Mouse (Mus musculus) kidney, embryonic 14.5 days (tissue): ENCODE results near the gene Msi2. TPM values are rescaled to one million over a fixed set of nuclear protein-coding genes. Genes with fewer than 3 reads are reported as not detected.

Experiments used
- ATAC-seq: fragments of 200-750 bp; cut with Nextera tagmentation; 2 replicates; pipeline ENCODE4 v1.8.0; 2017; ENCODE audit warnings: moderate number of reproducible peaks, mild to moderate bottlenecking, moderate TSS enrichment, moderate library complexity; ENCODE audit not compliant: low FRiP score, low TSS enrichment
- H3K27ac ChIP-seq: fragments of 300-500 bp; sonication (generic); 2 replicates; pipeline ENCODE4 v1.5.1; 2014; ENCODE audit warnings: low read depth, mild to moderate bottlenecking, low read length, moderate library complexity, mixed read lengths
- H3K27me3 ChIP-seq: fragments of 300-500 bp; sonication (generic); 2 replicates; pipeline ENCODE4 v1.6.1; 2014; ENCODE audit warnings: mild to moderate bottlenecking, low read length; ENCODE audit not compliant: control insufficient read depth, insufficient read depth
- H3K36me3 ChIP-seq: fragments of 300-500 bp; sonication (generic); 2 replicates; pipeline ENCODE4 v1.6.1; 2014; ENCODE audit warnings: low read length, mixed read lengths; ENCODE audit not compliant: control insufficient read depth, insufficient read depth
- H3K4me1 ChIP-seq: fragments of 300-500 bp; sonication (generic); 2 replicates; pipeline ENCODE4 v1.6.1; 2014; ENCODE audit warnings: low read length, mixed read lengths; ENCODE audit not compliant: control insufficient read depth, insufficient read depth
- H3K4me2 ChIP-seq: fragments of 300-500 bp; sonication (generic); replicated peaks from 2 replicates; pipeline ENCODE4 v1.6.1; 2014; ENCODE audit warnings: low read depth, mild to moderate bottlenecking, low read length
- H3K4me3 ChIP-seq: fragments of 300-500 bp; sonication (generic); 2 replicates; pipeline ENCODE4 v1.5.1; 2014; ENCODE audit warnings: mild to moderate bottlenecking, low read length
- H3K9ac ChIP-seq: fragments of 300-500 bp; sonication (generic); 2 replicates; pipeline ENCODE4 v1.6.1; 2014; ENCODE audit warnings: low read depth, mild to moderate bottlenecking, low read length, moderate library complexity
- H3K9me3 ChIP-seq: fragments of 300-500 bp; sonication (generic); 2 replicates; pipeline ENCODE4 v1.6.1; 2016; ENCODE audit warnings: low read length; ENCODE audit not compliant: control insufficient read depth
- WGBS: fragments of 180-500 bp; shearing (Covaris S2); extraction: QIAGEN DNeasy Blood & Tissue Kit; methylation state at CpG from one replicate; pipeline ENCODE4 v1.1.7; 2014; 5-methylcytosine and 5-hydroxymethylcytosine counted together
- polyA plus RNA-seq: library from polyadenylated mRNA; unstranded; fragments of >200 nt; fragmentation: Nextera tagmentation; extraction: Ambion mirVana; gene quantifications from 2 replicates; pipeline ENCODE4 v1.2.1, GENCODE M21; 2014

Msi2 gene
- polyA plus RNA-seq, 1 experiment from 2014 or later = 30.8 TPM

DNA sequence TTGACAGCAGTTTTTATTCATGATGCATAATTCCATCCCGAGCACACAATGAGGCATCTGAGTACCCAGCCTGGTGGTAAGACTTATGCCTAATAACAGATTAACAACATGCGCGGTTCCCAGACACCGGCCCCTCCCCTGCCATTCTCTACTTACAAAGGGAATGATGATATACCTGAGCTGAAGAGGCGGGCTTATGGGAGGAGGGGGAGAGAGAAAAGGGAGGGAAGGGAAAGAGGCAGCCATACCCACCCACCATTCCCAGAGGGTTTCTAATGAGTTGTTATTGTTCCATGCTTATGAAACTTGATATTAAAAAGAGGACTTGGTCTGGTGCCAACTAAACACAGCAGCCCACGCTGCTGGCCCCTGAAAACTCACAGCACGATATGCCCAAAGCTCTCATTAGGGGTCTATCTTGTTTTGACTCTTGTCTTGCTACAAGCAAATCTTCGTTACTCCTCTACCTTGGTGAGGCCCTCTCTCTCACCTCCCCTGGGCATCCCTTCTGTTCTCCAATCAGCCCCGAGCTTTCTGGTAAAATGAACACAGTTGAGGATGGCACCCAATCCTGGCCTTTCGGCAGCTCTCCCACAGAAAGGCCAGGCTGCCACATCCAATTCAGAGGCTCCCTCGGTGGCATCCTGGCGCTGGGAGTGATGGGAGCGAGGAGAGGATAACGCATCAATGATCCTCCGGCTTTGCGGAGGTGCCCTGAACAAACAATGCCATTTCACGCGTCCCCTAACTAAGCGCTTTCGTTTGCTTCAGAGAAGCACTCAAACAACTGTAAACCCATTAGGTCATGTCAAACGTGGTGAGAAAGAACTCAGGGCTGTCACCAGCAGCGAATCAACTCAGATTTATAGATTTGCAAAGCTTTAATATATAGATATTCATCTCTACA lies 286.7 kb downstream of the Msi2 start:
- Histone ChIP-seq H3K36me3 (no peaks in the 10 kb centered on the region), H3K27ac (no peak overlapping the region), H3K9ac (no peak overlapping the region), H3K4me2 (no peak overlapping the region), H3K4me3 (no peak overlapping the region), H3K9me3 (0 out of 2 replicates have a peak, but pooled peaks cover 2% of the 10 kb centered on the region), H3K4me1 (peaks cover 11% of the 10 kb centered on the region), H3K27me3 (no peaks in the 10 kb centered on the region)
- no peak for ATAC-seq
- 56% methylated on average over 22 of the region's 22 CpGs for WGBS

GRCm38 (mm10) chr11:88430292-88430691 lies 288.0 kb downstream of the Msi2 start:
- 0 out of 2 replicates have a peak, but pooled peaks cover 2% of the 10 kb centered on the region for H3K9me3 ChIP-seq
- H3K4me3 ChIP-seq = no peak overlapping the region
- H3K27me3 ChIP-seq = no peaks in the 10 kb centered on the region
- peaks cover 24% of the 10 kb centered on the region for H3K4me1 ChIP-seq
- no peak for ATAC-seq
- no peak overlapping the region for H3K9ac ChIP-seq
- H3K36me3 ChIP-seq = no peaks in the 10 kb centered on the region
- H3K27ac ChIP-seq = no peak overlapping the region
- no peak overlapping the region for H3K4me2 ChIP-seq
- WGBS = 92% methylated on average over 8 of the region's 8 CpGs

- Histone ChIP-seq H3K4me3 (no peak overlapping the region), H3K36me3 (no peaks in the 10 kb centered on the region), H3K27me3 (no peaks in the 10 kb centered on the region), H3K9ac (no peak overlapping the region), H3K4me2 (no peak overlapping the region), H3K27ac (no peak overlapping the region), H3K4me1 (peaks cover 28% of the 10 kb centered on the region), H3K9me3 (0 out of 2 replicates have a peak, but pooled peaks cover 2% of the 10 kb centered on the region)
- no peak for ATAC-seq
- WGBS = 96% methylated on average over 6 of the region's 6 CpGs
Measured at GRCm38 (mm10) chr11:88429680-88430079, 288.6 kb downstream of the Msi2 start.

DNA sequence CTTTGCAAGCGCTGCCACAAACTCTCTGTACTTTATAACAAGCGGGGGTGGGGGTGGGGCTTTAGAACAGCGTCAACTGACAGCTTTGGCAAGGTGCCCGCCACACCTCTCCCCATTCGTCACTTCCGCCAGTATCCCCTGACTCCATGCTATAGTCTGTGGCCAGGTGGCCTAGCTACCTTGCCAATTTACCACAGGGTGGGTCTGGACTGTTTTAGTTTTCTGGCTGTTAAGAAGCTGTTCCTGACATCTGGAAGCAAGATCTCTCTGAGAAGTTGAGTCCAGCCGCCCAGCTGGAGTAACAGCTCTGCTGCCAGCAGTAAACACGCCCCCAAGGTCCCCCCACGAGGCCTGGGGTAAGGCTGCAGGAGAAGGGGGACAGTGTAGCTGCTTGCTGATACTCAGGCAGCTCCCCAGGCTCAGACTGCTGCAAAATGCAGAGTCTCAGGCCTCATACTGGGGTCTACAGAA lies 292.6 kb downstream of the Msi2 start:
- 41% methylated on average over 9 of the region's 9 CpGs for WGBS
- Histone ChIP-seq H3K9ac (0 out of 2 replicates have a peak overlapping the region, but pooled peaks have one; percentile 7), H3K4me2 (no peak overlapping the region), H3K4me3 (no peak overlapping the region), H3K9me3 (0 out of 2 replicates have a peak, but pooled peaks cover 2% of the 10 kb centered on the region), H3K27me3 (no peaks in the 10 kb centered on the region), H3K36me3 (no peaks in the 10 kb centered on the region), H3K4me1 (peaks cover 43% of the 10 kb centered on the region), H3K27ac (peak overlapping the region; percentile 42; the same call in 1 of the 2 replicates)
- peak; percentile 48 for ATAC-seq

DNA sequence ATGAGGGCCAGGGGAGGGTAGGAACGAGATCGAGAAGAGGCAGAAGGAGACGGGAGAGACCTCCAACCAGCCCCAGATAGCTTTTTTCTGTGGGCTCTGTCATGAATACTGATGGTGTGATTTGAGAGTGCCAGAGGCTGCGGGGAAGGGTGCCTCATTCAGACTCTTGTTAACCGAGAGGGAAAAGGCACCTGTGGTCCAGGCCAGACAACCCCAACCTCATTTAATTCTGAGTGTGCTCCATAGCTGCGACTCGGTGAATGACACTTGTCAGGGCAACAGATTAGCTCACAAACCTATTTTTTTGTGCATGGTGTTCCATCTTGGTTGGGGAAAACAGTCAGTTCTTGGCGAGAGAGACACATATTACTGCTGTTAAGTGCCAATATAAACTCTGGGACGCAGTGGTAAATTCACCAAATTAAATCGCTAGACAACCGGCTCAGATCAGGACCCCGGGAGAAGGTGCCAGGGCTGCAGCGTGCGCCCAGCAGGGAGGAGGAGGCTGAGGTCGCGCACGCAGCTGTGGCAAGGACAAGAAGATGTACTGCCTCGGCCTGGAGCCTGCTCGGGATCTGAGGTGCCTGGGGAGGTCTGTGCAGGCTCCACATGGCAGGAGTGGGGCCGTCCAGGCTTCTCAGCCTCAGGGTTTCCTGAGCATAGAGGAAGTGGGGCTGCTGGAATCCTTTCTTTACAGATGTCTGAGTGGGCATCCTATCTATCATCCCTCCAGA lies 294.1 kb downstream of the Msi2 start:
- Histone ChIP-seq H3K9me3 (no peaks in the 10 kb centered on the region), H3K4me1 (peaks cover 44% of the 10 kb centered on the region), H3K27me3 (no peaks in the 10 kb centered on the region), H3K4me2 (no peak overlapping the region), H3K27ac (no peak overlapping the region), H3K9ac (no peak overlapping the region), H3K4me3 (no peak overlapping the region), H3K36me3 (no peaks in the 10 kb centered on the region)
- WGBS = 75% methylated on average over 20 of the region's 20 CpGs
- no peak for ATAC-seq

DNA sequence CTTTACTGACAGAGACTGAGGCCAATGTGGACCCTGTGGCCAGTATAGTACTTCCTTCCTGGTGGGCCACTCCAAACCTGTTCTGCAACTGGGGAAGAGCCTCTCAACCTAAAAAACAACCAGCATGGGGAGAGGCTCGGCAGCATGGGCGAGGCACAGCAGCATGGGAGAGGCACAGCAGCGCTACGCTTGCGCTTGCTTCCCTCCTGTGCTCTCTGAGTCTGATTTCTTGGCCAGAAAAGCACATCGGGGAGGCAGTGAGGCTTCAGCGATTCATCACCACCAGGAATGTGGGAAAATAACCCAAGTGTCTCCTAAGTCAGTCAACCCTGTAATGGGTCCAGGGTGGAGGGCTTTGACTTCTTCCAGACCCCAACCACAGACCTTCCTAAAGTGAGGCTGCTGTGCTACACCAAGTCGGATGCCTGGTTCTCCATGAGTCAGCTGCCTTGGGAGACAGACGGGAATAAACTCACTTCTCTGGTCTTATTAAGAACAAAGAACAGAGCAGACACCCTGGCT lies 297.2 kb downstream of the Msi2 start:
- Histone ChIP-seq H3K9me3 (no peaks in the 10 kb centered on the region), H3K4me3 (no peak overlapping the region), H3K27me3 (no peaks in the 10 kb centered on the region), H3K4me2 (no peak overlapping the region), H3K27ac (peak overlapping the region; percentile 71), H3K4me1 (peaks cover 36% of the 10 kb centered on the region), H3K9ac (no peak overlapping the region), H3K36me3 (no peaks in the 10 kb centered on the region)
- peak; percentile 41; the same call in 1 of the 2 replicates for ATAC-seq
- WGBS = 31% methylated on average over 9 of the region's 9 CpGs

DNA sequence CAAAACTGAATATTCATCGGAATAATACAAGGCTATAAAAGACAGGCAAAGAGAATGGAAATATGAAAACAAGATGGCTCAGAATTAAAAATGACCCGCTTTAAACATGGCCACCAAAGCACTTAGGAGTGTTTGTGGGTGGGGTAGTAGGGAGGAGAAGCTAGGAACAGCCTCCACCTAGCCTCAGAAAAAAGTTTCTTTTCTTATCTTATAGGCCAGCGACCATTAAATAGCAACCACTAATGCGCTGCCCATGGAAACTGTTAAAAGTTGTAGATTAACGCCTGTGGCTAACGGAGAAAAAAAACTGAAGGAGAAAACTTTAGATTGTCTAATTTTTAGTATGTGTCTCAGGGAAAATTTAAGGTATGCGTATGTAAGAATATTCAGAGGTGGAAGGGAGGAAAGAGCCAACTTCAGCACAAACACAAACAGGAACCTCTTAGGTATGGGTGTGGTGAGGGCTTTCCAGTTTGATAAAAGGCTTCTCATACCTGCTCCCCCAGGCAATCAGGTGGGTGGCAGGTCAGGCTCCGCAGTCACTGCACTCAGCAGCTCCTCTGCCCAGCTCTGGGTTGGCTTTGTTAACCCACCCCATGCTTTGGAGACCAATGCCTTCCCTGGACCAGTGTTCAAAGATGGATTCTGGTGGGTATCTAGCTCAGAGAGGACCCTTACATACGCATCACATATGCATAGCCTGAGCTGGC lies 298.5 kb downstream of the Msi2 start:
- ATAC-seq = no peak
- WGBS = 88% methylated on average over 9 of the region's 9 CpGs
- H3K9me3 ChIP-seq = no peaks in the 10 kb centered on the region
- no peaks in the 10 kb centered on the region for H3K27me3 ChIP-seq
- no peak overlapping the region for H3K4me2 ChIP-seq
- H3K4me3 ChIP-seq = no peak overlapping the region
- no peaks in the 10 kb centered on the region for H3K36me3 ChIP-seq
- peaks cover 24% of the 10 kb centered on the region for H3K4me1 ChIP-seq
- no peak overlapping the region for H3K9ac ChIP-seq
- no peak overlapping the region for H3K27ac ChIP-seq

GRCm38 (mm10) chr11:88419064-88419463 lies 299.2 kb downstream of the Msi2 start:
- WGBS = 58% methylated on average over 7 of the region's 7 CpGs
- Histone ChIP-seq H3K9ac (no peak overlapping the region), H3K27ac (no peak overlapping the region), H3K27me3 (no peaks in the 10 kb centered on the region), H3K36me3 (no peaks in the 10 kb centered on the region), H3K9me3 (no peaks in the 10 kb centered on the region), H3K4me3 (no peak overlapping the region), H3K4me1 (peaks cover 24% of the 10 kb centered on the region), H3K4me2 (no peak overlapping the region)
- no peak for ATAC-seq
